Mouse (Mus musculus): ENCODE data around the gene Vmn1r221.
"Not testable (repeated sequence)": the region's sequence is repeated elsewhere in the genome, so short reads cannot be mapped to it uniquely, and the experiment has no call there.

Gene Vmn1r221

GRCm38 (mm10) chr13:23213827-23214226, at the start of gene Vmn1r221:
Vmn1r221 (plus strand) TSS chr13:23214127.
- DNase-seq (ENCODE audit: low read depth, low spot score): not testable (repeated sequence)

DNA sequence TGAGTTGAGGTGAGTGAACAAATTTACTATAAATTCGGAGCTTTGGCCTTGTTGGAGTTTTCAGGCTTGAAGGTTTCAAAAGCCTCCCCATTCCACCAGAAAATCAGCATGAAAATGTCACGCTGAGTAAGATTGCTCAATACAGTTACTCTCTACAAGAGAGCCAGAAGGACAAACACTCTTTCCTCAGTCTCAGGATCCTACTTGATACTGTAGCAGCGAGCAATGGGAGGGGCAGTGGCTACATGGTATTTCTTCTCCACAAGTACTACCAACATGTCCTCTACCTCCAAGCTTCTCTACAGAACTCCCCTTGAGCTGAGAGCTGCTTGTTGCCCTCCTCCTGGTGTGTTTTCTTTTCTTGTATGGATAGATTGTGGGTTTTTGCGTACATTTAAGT, 47.5 kb upstream of the Vmn1r221 start:
- DNase-seq (ENCODE audit: low read depth, low spot score): not testable (repeated sequence)

- no peak for DNase-seq (ENCODE audit: low read depth, low spot score)
These were observed 26.1 kb upstream of the Vmn1r221 start, which contains the start of gene Vmn1r220 for GRCm38 (mm10) chr13:23187875-23188274. Vmn1r220 (minus strand) TSS chr13:23187975.

GRCm38 (mm10) chr13:23203885-23204284, 10.0 kb upstream of the Vmn1r221 start:
- DNase-seq (ENCODE audit: low read depth, low spot score): not testable (repeated sequence)

- not testable (repeated sequence) for DNase-seq (ENCODE audit: low read depth, low spot score)
These were observed 21.9 kb downstream of the Vmn1r221 start, which contains the start of gene Vmn1r222 for GRCm38 (mm10) chr13:23235847-23236246. Vmn1r222 (minus strand) TSS chr13:23235947.

- not testable (repeated sequence) for DNase-seq (ENCODE audit: low read depth, low spot score)
These were observed 32.9 kb downstream of the Vmn1r221 start, which contains the start of gene Vmn1r223 for GRCm38 (mm10) chr13:23246834-23247233. Vmn1r223 (plus strand) TSS chr13:23247134.

GRCm38 (mm10) chr13:23258546-23259048, 44.7 kb downstream of the Vmn1r221 start:
- DNase-seq (ENCODE audit: low read depth, low spot score): no peak

- not testable (repeated sequence) for DNase-seq (ENCODE audit: low read depth, low spot score)
These were observed 54.7 kb downstream of the Vmn1r221 start for GRCm38 (mm10) chr13:23268606-23269005.

DNA sequence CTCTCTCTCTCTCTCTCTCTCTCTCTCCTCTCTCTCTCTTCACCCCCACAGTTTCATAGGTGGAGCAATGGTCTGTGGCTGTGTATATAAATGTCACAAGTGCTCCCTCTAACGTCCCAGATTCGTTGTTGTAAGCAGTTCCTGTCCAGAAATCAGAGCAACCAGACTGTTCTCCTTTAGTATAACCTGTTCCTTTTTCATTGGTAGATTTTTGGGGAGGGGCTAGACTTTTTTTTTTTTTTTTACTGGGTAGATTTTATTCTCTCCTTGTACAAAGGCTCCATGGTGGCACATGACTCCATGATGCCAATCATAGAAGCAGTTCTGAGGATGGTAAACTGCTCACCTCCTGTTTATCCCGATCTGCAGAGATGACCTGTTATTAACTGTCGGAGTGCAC, 55.2 kb downstream of the Vmn1r221 start:
- not testable (repeated sequence) for DNase-seq (ENCODE audit: low read depth, low spot score)

DNA sequence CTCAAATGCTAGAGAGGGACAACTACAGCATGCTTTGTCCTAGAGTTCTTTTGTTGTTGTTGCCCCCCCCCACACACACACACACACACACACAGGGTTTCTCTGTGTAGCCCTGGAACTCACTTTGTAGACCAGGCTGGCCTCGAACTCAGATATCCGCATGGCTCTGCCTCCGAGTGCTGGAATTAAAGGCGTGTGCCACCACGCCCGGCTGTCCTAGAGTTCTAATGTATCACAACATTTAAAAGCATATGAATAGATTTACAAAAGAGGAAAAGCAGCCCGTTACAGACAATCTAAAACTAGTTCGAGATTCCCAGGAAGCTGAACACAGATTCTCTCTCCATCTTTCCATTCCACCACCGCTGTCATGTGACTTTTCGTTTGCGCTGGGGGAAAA, 55.8 kb downstream of the Vmn1r221 start:
- DNase-seq (ENCODE audit: low read depth, low spot score): no peak

DNA sequence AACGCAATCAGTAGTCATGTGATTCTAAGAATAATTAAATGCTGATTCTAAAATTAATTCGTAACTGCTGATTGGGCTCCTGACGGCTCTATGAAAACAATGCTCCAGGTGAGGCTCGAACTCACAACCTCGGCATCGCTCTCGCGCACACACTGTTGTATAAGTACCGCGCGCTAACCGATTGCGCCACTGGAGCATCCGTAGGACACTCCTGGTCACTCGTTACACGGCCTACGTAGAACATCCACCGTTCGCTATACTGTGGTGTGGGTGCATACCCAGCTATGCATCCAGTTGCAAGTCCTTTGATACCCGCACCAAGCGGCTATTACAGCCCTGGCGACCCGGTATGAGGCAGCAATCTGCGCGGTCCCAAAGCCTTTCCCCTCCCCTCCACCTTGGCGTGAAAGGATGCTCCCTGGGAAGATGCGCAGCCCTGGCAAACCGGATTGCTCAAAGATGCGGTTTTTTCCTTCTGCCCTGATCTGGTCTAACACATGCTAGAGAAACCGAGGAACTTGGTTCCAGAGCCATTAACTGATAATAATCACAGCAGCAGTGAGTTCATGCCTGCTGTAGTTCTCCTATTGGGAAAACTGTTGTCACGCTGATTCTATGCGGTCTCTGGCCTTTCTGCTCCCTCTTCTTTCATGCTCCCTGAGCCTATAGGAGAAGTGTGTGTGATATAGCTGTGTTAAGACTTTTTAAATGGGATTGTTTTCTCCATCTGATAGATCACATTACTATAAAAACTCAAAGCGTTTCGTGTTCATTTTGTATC, 56.6 kb downstream of the Vmn1r221 start:
- DNase-seq (ENCODE audit: low read depth, low spot score): peak; percentile 70

Data from WW6 (cell line).